Mouse (Mus musculus): ENCODE results near the gene Cyp11a1. TPM values are rescaled to one million over a fixed set of nuclear protein-coding genes. Genes with fewer than 3 reads are reported as not detected.

Cyp11a1 gene
- total RNA-seq (2014; fragmentation: Nextera tagmentation) (0.58 and 7.0 TPM in 2 replicates), total RNA-seq (2017) (0.52 and 1.2 TPM in 2 replicates)

DNA sequence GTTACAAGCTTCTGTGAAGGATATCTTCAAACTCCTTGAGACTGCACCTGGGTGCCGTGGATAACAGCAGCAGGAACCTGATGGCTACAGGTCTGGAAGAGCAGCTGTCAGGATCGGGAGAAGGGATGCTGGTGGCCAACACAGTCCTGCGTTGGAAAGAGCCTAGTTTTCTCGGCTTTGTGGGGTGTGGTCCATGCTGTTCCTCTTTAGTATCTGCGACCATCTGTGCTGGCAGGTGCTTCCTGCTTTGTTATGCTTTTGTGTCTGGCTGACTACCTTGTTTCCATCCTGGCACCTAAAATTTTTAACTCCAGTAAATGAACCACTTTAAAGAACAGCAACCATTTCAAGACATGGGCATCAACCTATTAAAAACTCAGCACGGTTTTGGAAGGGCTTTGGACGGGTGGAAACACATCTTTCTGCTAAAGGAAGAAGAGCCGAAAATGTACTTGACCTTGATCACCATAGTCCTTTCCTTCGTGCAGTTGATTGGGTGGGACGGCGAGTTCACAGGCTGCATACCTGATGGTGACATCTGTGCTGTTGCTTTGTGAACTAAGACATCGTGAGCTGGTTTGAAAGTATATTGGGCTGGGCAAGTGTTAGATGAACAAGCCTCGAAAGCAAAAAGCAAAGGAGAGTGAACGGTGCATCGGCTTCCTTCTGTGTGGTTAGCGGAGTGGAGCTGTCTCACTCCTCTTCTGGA lies at the start of gene Cyp11a1:
Gene Cyp11a1 (plus strand): TSS at position 659 of the 709 bp plus-strand sequence.
- no peak for ATAC-seq (replicated peaks; ENCODE audit: poor library complexity, severe bottlenecking)

DNA sequence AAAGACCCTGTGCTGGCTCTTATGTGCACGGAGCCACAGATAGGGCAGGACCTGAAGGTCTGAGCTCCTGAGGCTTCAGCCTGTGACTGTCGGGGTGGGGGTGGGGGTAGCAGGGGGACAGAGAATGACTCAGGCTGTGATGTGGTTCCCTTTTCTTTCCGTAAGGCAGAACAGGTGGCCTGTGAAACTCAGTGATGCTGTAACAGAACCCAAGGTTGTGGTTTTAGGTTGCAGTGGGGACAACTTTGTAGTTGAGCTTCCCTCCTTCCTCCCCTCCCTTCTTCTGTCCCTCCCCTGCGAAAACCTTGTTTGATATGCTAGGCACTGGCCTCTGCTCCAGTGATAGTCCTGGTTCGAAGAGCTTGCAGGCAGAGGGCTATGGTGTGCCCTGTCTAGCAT lies 49.4 kb upstream of the Cyp11a1 start:
- ATAC-seq (replicated peaks; ENCODE audit: poor library complexity, severe bottlenecking) = peak; percentile 83

DNA sequence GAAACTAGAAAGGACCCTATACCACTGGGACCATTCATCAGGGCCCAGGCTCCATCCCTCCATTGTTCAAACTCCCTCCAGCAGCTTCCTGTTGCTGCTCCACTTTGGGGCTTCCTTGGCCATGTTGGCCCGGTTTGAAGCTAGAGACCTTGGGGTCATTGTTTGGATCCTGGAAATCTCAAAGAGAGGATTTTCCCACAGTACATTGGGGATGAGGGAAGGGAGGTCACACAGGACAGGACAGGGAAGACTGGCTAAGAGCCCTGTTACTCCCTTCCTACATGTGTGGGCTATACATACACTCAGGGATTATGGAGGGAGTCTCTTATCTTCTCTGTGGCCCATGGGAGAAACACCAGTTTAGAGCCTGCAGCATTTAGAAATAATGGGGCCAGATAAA lies 47.6 kb upstream of the Cyp11a1 start:
- no peak for ATAC-seq (replicated peaks; ENCODE audit: poor library complexity, severe bottlenecking)

DNA sequence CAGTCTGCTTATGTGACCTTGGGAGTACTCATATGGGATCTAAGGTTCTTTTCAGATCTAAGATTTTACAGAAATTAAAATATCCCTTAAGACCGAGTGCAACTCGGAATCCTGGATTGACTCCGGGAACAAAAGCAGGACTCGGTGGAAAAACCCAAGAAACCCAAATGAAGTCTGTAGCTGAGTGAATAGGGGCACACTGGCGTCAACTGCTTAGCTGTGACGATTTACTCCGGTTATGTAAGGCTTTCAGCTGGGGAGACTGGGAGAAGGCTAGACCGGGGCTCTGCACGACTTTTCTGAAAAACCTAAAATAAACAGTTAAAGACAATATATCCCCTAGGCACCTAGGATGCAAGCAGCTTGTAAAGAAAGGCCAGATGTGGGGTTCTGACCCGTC lies 46.8 kb upstream of the Cyp11a1 start:
- no peak for ATAC-seq (replicated peaks; ENCODE audit: poor library complexity, severe bottlenecking)

DNA sequence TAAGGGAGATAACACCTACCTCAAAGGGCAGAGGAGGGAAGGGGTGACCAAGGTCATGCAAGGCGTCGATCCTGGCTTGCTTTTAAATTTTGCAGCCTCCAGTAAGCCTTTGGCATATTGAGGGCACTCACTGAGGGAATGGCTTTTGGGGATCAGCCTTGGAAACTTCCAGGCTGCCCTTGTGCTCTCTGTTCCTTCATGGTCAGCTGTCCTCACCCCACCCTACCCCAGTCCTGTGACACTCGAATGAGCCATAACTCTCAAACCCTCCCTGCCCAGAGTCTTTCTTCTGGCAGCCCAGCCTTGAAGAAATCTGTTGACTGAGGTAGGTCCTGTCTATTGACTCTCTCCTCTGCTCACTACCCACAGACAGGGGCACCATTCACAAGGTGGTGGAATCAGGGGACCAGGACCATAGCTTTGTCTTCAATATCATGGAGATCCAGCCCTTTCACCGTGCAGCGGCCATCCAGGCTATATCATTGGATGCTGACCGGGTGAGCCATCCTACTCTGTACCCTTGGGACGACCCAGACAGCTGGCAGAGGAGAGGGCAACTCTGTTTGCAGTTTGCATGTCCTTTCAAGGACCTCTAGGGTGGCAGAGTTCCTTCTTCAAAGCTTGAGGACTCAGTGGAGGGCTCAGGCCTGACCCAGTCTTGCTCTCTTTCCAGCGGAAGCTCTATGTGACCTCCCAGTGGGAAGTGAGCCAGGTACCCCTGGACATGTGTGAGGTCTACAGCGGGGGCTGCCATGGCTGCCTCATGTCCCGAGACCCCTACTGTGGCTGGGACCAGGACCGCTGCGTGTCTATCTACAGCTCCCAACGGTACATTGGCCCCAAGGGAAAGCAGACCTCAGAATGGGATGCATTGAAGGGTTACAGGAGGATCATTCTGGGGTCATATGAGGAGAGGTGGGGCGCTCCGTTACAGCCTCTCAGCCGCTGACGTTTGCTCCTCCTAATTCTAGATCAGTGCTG lies 46.0 kb upstream of the Cyp11a1 start:
- no peak for ATAC-seq (replicated peaks; ENCODE audit: poor library complexity, severe bottlenecking)

- no peak for ATAC-seq (replicated peaks; ENCODE audit: poor library complexity, severe bottlenecking)
Observed at GRCm38 (mm10) chr9:57961226-57961625, 45.0 kb upstream of the Cyp11a1 start.

- no peak for ATAC-seq (replicated peaks; ENCODE audit: poor library complexity, severe bottlenecking)
Observed at GRCm38 (mm10) chr9:57961863-57962778, 44.1 kb upstream of the Cyp11a1 start.

GRCm38 (mm10) chr9:57963249-57963997 lies 42.8 kb upstream of the Cyp11a1 start:
- no peak for ATAC-seq (replicated peaks; ENCODE audit: poor library complexity, severe bottlenecking)

- no peak for ATAC-seq (replicated peaks; ENCODE audit: poor library complexity, severe bottlenecking)
Observed at GRCm38 (mm10) chr9:57963998-57964395, 42.2 kb upstream of the Cyp11a1 start.

DNA sequence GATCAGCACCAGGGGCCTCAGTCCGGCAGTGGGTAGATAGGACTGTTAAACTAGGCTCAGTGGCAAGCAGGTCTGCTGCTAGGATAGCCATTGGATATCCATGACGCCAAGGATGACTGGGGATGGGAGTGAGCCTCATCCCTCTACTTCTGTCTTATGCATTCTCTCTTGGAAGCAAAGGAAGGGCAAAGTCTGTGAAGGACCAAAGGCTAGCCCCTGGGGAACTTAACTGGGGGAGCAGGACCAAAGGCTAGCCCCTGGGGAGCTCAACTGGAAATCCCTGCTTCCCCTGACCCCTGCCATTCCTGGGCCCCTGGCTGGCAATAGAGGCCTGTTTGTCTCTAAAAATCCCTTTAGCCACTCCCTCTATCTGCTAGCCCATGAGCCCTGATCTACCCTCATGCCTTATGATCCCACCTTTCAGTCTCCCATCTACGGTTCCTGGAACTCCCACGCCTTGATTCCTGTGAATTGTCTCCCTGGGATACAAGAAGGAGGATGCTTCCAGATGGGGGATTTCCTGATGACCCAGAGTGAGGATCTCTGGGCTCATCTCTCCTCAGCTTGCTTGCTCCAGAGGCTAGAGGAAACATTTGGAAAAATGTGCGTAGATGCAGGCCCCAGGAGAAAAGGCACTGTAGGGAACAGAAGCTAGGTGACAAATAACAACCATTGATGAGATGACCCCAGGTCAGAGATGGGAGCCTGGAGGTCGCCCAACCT lies 41.5 kb upstream of the Cyp11a1 start:
- ATAC-seq (replicated peaks; ENCODE audit: poor library complexity, severe bottlenecking) = no peak

GRCm38 (mm10) chr9:57965281-57966185 lies 40.7 kb upstream of the Cyp11a1 start:
- no peak for ATAC-seq (replicated peaks; ENCODE audit: poor library complexity, severe bottlenecking)

DNA sequence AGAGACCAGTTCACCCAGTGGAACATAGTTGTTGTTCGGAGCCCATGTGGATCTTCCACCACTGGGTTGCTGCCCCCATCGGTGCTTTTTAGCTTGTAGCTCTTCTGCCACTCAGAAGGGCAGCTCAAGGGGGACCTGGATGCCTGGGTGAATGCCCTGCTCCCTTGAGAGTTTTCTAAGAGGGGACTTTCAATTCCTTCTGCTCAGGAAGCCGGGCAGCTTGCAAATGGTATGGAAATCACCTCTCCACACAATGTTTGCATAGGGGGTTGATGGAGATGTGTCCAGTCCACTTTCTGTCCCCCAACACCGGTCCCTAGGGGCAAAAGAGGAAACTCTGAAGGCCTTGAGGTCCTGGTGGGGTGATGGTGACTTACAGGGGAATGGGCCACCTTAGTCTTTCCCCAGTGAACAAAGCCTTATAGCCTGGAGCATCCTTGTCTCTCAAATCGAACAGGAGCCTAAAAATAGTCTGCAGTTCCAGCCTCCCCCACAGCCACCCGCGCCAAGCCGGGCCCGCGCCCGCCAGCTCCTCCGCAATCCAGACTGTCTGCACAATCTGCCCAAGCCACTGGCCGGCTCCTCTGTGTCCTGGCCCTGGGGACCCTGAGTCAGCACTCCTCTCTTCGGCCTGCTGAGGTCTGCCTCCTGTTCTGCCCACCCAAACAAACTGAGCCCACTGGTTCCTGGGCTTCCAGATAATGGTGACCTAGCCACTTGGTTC lies 38.8 kb upstream of the Cyp11a1 start:
- no peak for ATAC-seq (replicated peaks; ENCODE audit: poor library complexity, severe bottlenecking)

DNA sequence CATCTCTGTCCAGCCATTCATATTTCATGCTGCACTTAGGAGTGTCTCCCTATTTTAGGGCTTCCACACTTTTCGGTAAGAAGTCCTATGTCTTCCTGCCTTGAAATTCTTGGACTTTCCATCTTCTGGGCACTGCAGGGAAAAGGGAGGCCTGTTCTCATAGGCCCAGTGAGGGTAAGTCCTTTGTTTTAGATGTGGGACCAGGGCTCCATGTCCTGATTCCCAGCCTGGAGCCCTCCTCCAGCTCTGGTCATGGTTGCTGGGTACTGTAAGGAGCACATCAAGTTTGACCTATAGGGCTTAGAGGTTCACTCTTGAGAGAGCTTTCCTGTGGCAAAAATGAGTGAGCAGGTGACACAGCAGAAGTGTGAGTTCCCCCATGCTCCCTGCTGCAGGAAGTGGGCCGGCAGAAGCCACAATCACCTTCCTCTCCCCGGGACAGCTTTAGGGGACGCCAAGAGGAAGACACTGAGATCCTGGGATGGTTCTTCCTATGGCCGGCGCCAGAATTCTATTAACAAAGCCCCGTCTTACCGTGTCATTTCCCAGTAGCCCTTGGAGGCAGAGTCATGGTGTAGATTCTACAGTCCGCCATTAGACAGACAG lies 37.9 kb upstream of the Cyp11a1 start:
- peak; percentile 50 for ATAC-seq (replicated peaks; ENCODE audit: poor library complexity, severe bottlenecking)

DNA sequence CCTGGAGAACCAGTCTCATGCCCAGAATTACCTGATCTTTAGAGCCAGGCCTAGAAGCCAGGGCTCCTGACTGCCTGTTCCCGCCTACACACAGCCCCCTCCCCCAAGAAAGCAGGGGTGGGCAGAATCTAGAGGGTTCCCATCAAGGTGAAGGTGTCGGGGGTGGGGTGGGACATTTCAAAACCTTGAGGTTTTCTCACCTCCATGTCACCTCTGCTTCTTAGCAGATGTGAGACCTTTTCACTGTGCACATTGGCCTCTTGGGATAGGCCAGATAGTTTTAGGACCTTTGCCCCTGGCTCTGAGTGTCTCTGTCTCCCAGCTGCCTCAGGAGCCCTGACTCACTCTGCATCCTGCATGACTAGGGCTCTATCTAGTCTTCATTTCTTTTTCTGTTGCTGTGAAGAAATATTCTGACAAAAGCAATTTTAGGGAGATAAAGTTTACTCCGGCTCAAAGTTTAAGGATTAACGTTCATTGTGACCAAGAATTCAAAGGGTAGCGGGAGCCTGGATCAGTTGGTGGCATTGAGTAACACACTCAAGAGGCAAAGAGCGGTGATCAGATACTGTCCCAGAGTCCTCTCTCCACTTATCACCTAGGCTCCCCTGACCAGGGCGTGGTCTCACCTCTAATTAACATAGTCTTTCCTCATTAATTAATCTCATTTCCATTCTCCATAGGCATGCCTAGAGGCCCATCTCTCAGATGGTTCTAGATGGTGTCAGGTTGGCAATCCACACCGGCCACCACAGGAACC lies 37.2 kb upstream of the Cyp11a1 start:
- ATAC-seq (replicated peaks; ENCODE audit: poor library complexity, severe bottlenecking) = no peak

GRCm38 (mm10) chr9:57969736-57970495 lies 36.3 kb upstream of the Cyp11a1 start:
- no peak for ATAC-seq (replicated peaks; ENCODE audit: poor library complexity, severe bottlenecking)

Data from granulocyte monocyte progenitor cell, adult 5-6 weeks (primary cell).